Mouse (Mus musculus) thymus, postnatal 25 days (tissue): ENCODE data around the gene Asb13.

Source experiments
- DNase-seq: peaks from one replicate; pipeline ENCODE4 v3.0.0; 2022

The Asb13 gene

DNA sequence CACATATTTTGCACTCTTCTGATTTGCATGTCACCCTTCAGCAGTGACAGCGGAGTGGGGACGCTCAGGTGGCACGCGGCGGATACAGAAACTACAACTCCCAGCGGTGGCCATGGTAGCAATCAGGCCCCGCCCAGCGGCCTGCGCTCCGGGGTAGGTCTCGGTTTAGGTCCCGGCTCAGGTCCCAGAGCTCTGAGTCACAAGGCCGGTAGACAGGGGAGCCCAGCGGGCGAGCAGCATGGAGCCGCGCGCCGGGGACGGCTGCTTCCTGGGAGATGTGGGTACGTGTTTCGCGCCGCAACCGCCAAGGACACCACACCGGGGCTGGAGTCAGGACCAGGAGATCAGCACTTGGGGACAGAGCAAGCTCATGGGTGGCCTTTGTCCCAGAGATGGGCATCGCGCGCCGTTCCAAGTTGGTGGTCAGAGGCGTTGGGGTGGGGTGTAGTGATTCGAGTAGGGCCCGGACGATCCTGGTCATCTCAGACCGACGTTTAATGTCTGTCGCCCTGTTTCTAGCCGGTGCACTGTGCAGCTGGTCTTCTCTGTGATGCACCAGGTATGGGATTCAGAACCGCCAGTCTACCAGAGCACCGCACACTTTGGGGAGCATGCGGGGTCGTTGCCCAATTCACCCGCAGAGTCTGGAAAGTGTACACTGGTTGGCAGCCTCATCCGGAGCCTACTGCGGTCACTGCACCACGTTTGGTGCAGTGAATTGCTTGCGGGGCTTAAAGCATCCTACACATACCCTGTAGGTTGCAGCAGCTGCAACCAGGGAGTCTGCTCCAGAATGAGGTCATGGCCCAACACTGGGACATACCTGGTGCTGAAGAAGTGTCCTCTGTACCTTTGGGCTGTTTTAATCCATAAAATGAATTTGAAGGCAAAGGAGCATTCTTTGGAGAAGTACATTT, at the start of gene Asb13:
Gene Asb13, plus strand, starts transcription at position 138 of the 917 bp plus-strand sequence.
- peak; percentile 89 for DNase-seq

- DNase-seq, result no peak
Observed at GRCm38 (mm10) chr13:3590789-3591188, 43.0 kb upstream of the Asb13 start.

- no peak for DNase-seq
Observed at GRCm38 (mm10) chr13:3594311-3594710, 39.5 kb upstream of the Asb13 start.

DNA sequence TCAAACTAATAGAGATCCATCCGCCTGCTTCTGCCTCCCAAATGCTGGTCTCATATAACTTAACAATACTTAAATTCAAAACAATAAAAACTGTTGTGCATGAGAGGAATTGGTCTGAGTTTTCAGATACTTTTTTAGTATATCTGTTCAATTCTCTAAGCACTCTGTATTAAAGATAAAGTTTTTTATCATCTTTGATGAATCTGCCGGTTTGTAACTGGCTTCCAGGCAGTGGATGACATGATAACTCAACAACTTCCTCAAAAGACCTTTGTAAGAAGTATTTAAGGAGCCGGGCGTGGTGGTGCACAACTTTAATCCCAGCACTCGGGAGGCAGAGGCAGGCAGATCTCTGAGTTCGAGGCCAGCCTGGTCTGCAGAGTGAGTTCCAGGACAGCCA, 37.6 kb upstream of the Asb13 start:
- DNase-seq, result no peak

- DNase-seq, result no peak
Observed at GRCm38 (mm10) chr13:3609780-3610117, 24.1 kb upstream of the Asb13 start.

- no peak for DNase-seq
Observed at GRCm38 (mm10) chr13:3610118-3610794, 23.6 kb upstream of the Asb13 start.

DNA sequence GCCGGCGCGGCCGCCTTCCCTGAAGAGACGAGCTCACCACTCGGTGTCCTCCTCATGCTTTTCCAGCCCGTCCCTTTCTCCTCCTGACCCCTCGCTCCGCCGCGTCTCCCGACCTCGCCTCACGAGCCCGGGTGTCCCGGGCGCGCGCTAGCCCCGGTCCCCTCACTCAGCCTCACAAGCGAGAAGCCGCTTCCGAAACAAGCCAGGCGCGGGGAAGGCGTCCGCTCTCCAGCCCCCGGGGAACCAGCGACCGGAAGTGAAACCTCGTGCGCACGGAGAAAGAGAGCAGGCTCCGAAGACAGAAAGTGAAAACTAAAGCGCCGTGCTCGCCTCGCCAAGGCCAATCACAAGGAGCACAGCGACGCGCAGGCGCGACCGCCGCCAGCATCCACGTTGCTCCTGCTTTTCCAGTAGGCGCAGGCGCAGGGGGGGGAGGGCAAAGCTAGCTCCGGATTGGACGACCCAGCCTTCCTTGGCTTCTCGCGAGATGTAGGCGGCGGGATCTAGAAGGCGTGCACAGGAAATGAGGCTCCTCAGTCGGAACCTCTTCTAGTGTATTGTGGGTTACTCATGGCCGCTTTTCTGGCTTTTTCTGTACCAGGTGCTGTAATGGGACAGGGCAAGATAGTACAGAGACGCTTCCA, 22.9 kb upstream of the Asb13 start, which contains the start of gene Fam208b:
Gene Fam208b, minus strand, starts transcription at position 314 of the 644 bp plus-strand sequence.
- peak; percentile 96 for DNase-seq

DNA sequence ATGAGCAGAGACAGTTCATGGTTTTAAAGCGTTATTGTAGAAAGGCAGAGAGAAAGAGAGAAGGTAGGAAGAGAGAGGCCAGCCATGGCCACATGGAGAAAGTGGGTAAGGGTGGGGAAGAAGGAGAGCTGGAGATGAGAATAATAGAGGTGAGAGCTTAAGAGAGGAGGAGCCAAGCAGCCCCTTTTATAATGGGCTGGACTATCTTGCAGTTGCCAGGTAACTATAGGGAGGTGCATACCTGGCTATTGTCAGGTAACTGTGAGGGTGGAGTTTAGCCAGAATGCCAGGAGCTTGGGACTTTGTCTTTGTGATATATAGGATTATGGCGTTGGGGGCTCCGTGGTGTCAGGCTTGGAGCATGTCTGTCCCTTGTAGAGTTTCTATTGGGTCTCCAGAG, 6.7 kb upstream of the Asb13 start:
- no peak for DNase-seq

DNA sequence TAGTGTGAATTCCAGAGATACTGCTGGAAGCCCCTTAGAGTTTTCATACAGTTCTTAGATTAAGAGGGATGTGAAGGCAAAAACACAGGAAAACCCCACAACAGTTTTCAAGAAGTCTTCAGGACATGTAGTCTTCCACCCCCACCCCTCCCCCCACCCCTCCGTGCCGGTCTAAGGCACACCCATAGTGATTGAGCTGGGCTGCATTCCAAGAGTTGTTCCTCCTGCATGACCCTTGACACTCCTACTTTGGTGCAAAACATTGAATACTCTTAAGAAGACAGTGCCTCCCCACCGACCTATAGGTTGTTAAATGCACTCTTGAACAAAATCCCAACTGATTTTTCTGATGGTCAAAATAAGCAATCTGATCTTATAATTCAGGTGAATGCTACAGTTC, 5.7 kb upstream of the Asb13 start:
- no peak for DNase-seq

- no peak for DNase-seq
Observed at GRCm38 (mm10) chr13:3632551-3632950, 1.3 kb upstream of the Asb13 start.

DNA sequence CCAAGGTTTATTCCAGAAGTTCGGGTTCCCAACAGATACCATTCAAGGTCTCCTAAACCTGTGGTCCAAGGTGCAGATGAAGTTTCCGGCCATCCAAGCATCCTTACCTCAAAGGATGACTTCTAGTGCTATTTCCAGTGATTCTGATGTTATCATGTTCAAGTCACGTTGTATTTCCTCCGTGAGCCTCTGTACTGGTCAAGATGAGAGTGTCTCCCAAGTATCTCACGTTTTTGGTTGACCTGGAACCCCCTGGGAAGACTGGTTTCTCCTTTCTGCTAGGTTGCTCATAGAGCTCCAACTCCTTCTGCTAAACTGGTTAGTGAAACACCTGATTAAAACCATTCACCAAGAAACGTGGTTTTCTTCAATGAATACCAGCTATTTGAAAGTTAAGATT, 701 bp upstream of the Asb13 start:
- DNase-seq, result no peak

GRCm38 (mm10) chr13:3635076-3635475, 1.2 kb downstream of the Asb13 start:
- no peak for DNase-seq

- DNase-seq, result peak; percentile 54
Observed at GRCm38 (mm10) chr13:3636797-3637196, 3.0 kb downstream of the Asb13 start.

- DNase-seq, result peak; percentile 50
Observed at GRCm38 (mm10) chr13:3642049-3642448, 8.2 kb downstream of the Asb13 start.

DNA sequence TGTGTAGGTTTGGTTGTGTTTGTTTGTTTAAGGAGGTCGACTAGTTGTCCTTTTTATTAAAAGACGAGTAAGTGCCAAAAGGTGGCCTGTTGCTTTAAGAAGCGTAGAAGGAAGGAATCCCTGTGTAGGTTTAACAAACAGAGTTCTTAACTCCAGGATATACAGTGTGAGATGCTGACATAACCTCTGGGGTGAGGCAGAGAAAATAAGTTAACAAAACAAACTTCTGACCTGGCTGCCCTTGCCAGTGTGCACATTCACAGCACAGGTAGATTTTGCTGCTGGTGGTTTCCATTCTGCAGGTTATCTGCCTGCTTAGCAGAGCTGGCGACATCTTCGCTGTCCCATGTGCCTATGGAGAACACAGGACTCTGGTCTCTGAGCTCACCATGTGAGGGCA, 8.7 kb downstream of the Asb13 start:
- DNase-seq, result no peak

- DNase-seq, result no peak
Observed at GRCm38 (mm10) chr13:3644871-3645270, 11.0 kb downstream of the Asb13 start.

GRCm38 (mm10) chr13:3645919-3646318, 12.1 kb downstream of the Asb13 start:
- no peak for DNase-seq

- DNase-seq, result no peak
Observed at GRCm38 (mm10) chr13:3646566-3646965, 12.7 kb downstream of the Asb13 start.

GRCm38 (mm10) chr13:3650569-3650968, 16.7 kb downstream of the Asb13 start:
- no peak for DNase-seq

- DNase-seq, result no peak
Observed at GRCm38 (mm10) chr13:3654432-3654831, 20.6 kb downstream of the Asb13 start.

DNA sequence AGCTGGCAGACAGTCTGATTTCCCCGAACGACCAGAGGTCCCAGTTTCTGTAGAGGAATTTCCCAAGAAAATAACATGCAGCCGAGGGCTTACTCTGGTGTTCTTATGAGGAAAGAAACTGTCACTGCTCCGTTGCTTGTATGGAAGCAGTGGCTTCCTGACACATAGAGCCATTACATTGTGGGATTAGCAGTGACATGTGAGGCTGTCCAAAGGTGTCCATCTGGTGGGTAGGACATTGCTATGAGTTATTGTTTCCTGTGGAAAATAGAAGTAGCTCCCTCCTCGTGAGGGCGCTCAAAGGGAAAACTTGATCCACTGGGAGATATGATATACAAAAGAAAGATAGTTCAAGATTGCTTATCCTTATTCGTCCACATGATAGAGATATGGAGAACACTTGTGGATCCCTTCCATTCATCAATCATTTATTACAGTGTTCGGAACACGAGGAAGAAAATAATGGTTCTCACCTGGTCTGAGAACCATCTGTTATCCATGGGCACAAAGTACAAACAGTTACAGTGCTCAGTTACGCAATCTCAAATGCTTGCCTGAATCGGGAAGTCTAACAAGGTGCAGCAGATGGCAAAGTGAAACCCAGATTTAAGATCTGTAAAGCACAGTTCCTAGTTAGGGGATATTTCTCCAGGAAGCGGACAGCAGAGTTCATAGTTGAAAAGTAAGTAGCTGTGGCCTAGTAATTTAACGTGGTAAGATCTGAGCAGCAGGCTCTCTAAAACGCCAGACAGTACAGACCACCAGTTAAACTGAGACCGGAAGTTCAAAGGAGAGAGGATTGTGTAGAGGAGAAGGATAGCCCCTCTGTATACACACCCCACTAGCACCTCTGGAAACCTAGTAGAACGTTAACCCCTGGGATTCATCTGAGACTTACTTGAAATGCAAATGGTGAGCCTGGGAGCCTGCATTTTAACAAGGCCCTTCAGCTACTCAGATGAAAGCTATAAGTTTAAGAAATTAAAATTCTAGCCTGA, 25.6 kb downstream of the Asb13 start:
- DNase-seq, result no peak

GRCm38 (mm10) chr13:3664241-3664640, 30.4 kb downstream of the Asb13 start:
- no peak for DNase-seq
